In genomic region chr7:49448580-49448979, GRCm38 (mm10) we compare ENCODE assay signal across 20 mouse cellular contexts.
"Had no signal": no experiment of that assay in that cellular context is flagged by ENCODE, and none has a peak within 500 bp of the region (broad histone marks: within the 10 kb centered on the region; RNA-seq: fewer than 3 reads in every experiment).

No protein-coding gene starts in this region.

- H3K4me3 ChIP-seq: limb, embryonic 12.5 days; limb, embryonic 15.5 days; midbrain, embryonic 12.5 days; midbrain, embryonic 15.5 days; neural tube, embryonic 12.5 days; neural tube, embryonic 15.5 days had no signal

- ATAC-seq: liver, postnatal 0 days; lung, postnatal 0 days; midbrain, embryonic 15.5 days had no signal

- H3K27me3 ChIP-seq: limb, embryonic 15.5 days; midbrain, embryonic 15.5 days; neural tube, embryonic 12.5 days; neural tube, embryonic 15.5 days had no signal

- DNase-seq: kidney, adult 8-10 months; kidney, postnatal 25 days; left cerebral cortex, postnatal 4 days; liver, postnatal 0 days; lung, embryonic 14.5 days; retina, postnatal 1 day; right cerebral cortex, postnatal 25 days; thymus, adult 2 months; thymus, postnatal 14 days; thymus, postnatal 4 days had no signal

- H3K27ac ChIP-seq: limb, embryonic 12.5 days; limb, embryonic 15.5 days; liver, embryonic 14.5 days; macrophage; midbrain, embryonic 12.5 days; midbrain, embryonic 15.5 days; neural tube, embryonic 12.5 days; neural tube, embryonic 15.5 days had no signal

- H3K9me3 ChIP-seq: limb, embryonic 12.5 days; limb, embryonic 15.5 days; midbrain, embryonic 12.5 days; midbrain, embryonic 15.5 days; neural tube, embryonic 12.5 days; neural tube, embryonic 15.5 days had no signal

- H3K4me2 ChIP-seq: limb, embryonic 12.5 days; limb, embryonic 15.5 days; liver, embryonic 11.5 days; lung, embryonic 14.5 days; midbrain, embryonic 12.5 days; midbrain, embryonic 15.5 days; neural tube, embryonic 12.5 days; neural tube, embryonic 15.5 days had no signal

- H3K9ac ChIP-seq: limb, embryonic 12.5 days; limb, embryonic 15.5 days; liver, embryonic 14.5 days; liver, postnatal 0 days; lung, embryonic 14.5 days; midbrain, embryonic 12.5 days; midbrain, embryonic 15.5 days; neural tube, embryonic 12.5 days; neural tube, embryonic 15.5 days had no signal

- H3K36me3 ChIP-seq: limb, embryonic 12.5 days had no signal
